Mouse (Mus musculus): ENCODE results near the gene Gm136. TPM values are rescaled to one million over a fixed set of nuclear protein-coding genes. Genes with fewer than 3 reads are reported as not detected.
"Not testable (repeated sequence)": the region's sequence is repeated elsewhere in the genome, so short reads cannot be mapped to it uniquely, and the experiment has no call there.

Gene Gm136
- polyA plus RNA-seq, 1 experiment, result not detected

GRCm38 (mm10) chr4:34777677-34778527 is 21.8 kb upstream of the Gm136 start, which contains the start of gene Smim8:
Smim8 (minus strand) TSS chr4:34778423.
- peak within 1 kb of the TSS; percentile 44 for H3K4me3 ChIP-seq (ENCODE audit: insufficient read depth, low read length)
- TF ChIP-seq CTCF (IDR thresholded peaks at IDR 0.05; ENCODE audit: extremely low read depth, insufficient read depth, low read length), result peak; percentile 59
- peak; percentile 83 for TF ChIP-seq POLR2A (IDR thresholded peaks at IDR 0.05; ENCODE audit: extremely low read depth, insufficient read depth, low read length)
- no peaks in the 10 kb centered on the region for H3K4me1 ChIP-seq (ENCODE audit: control insufficient read depth, insufficient read depth, low read length)
- peak within 1 kb of the TSS; percentile 18; the same call in 1 of the 2 replicates for H3K27ac ChIP-seq (ENCODE audit: insufficient read depth, low read length)

- Histone ChIP-seq H3K27ac (ENCODE audit: insufficient read depth, low read length) (no peak overlapping the region), H3K4me3 (ENCODE audit: insufficient read depth, low read length) (no peak overlapping the region), H3K4me1 (ENCODE audit: control insufficient read depth, insufficient read depth, low read length) (no peaks in the 10 kb centered on the region)
- TF ChIP-seq CTCF (IDR thresholded peaks at IDR 0.05; ENCODE audit: extremely low read depth, insufficient read depth, low read length) (no peak), POLR2A (IDR thresholded peaks at IDR 0.05; ENCODE audit: extremely low read depth, insufficient read depth, low read length) (no peak)
Measured at GRCm38 (mm10) chr4:34771652-34772371, 15.7 kb upstream of the Gm136 start.

GRCm38 (mm10) chr4:34749236-34749635 is 6.8 kb downstream of the Gm136 start:
- Histone ChIP-seq H3K4me3 (ENCODE audit: insufficient read depth, low read length) (no peak overlapping the region), H3K27ac (ENCODE audit: insufficient read depth, low read length) (no peak overlapping the region), H3K4me1 (ENCODE audit: control insufficient read depth, insufficient read depth, low read length) (no peaks in the 10 kb centered on the region)
- TF ChIP-seq POLR2A (IDR thresholded peaks at IDR 0.05; ENCODE audit: extremely low read depth, insufficient read depth, low read length) (no peak), CTCF (IDR thresholded peaks at IDR 0.05; ENCODE audit: extremely low read depth, insufficient read depth, low read length) (no peak)

- peaks cover 2% of the 10 kb centered on the region for H3K4me1 ChIP-seq (ENCODE audit: control insufficient read depth, insufficient read depth, low read length)
- no peak overlapping the region for H3K27ac ChIP-seq (ENCODE audit: insufficient read depth, low read length)
- TF ChIP-seq CTCF (IDR thresholded peaks at IDR 0.05; ENCODE audit: extremely low read depth, insufficient read depth, low read length), result no peak
- no peak for TF ChIP-seq POLR2A (IDR thresholded peaks at IDR 0.05; ENCODE audit: extremely low read depth, insufficient read depth, low read length)
- no peak overlapping the region for H3K4me3 ChIP-seq (ENCODE audit: insufficient read depth, low read length)
Measured at GRCm38 (mm10) chr4:34734461-34734860, 21.6 kb downstream of the Gm136 start.

- H3K4me1 ChIP-seq (ENCODE audit: control insufficient read depth, insufficient read depth, low read length); H3K27ac ChIP-seq (ENCODE audit: insufficient read depth, low read length); H3K4me3 ChIP-seq (ENCODE audit: insufficient read depth, low read length): not testable (repeated sequence)
- peak; percentile 16; the same call in 1 of the 2 replicates for TF ChIP-seq CTCF (IDR thresholded peaks at IDR 0.05; ENCODE audit: extremely low read depth, insufficient read depth, low read length)
Measured at GRCm38 (mm10) chr4:34733415-34733814, 22.6 kb downstream of the Gm136 start.

GRCm38 (mm10) chr4:34729851-34730341 is 26.2 kb downstream of the Gm136 start, which contains the start of gene Cfap206:
Cfap206 (minus strand) TSS chr4:34730206.
- peak within 1 kb of the TSS; percentile 78 for H3K4me3 ChIP-seq (ENCODE audit: insufficient read depth, low read length)
- TF ChIP-seq POLR2A (IDR thresholded peaks at IDR 0.05; ENCODE audit: extremely low read depth, insufficient read depth, low read length), result no peak
- TF ChIP-seq CTCF (IDR thresholded peaks at IDR 0.05; ENCODE audit: extremely low read depth, insufficient read depth, low read length), result no peak

GRCm38 (mm10) chr4:34725710-34726109 is 30.4 kb downstream of the Gm136 start:
- not testable (repeated sequence) for H3K4me1 ChIP-seq (ENCODE audit: control insufficient read depth, insufficient read depth, low read length); H3K4me3 ChIP-seq (ENCODE audit: insufficient read depth, low read length); H3K27ac ChIP-seq (ENCODE audit: insufficient read depth, low read length)

More at GRCm38 (mm10) chr4:34729851-34730341, 26.2 kb downstream of the Gm136 start, which contains the start of gene Cfap206:
- no peak within 1 kb of the TSS for H3K27ac ChIP-seq (ENCODE audit: insufficient read depth, low read length)
- peaks cover 2% of the 10 kb centered on the region for H3K4me1 ChIP-seq (ENCODE audit: control insufficient read depth, insufficient read depth, low read length)

- TF ChIP-seq POLR2A (IDR thresholded peaks at IDR 0.05; ENCODE audit: extremely low read depth, insufficient read depth, low read length) (no peak), CTCF (IDR thresholded peaks at IDR 0.05; ENCODE audit: extremely low read depth, insufficient read depth, low read length) (no peak)
- H3K4me3 ChIP-seq (ENCODE audit: insufficient read depth, low read length), result no peak overlapping the region
- no peak overlapping the region for H3K27ac ChIP-seq (ENCODE audit: insufficient read depth, low read length)
- H3K4me1 ChIP-seq (ENCODE audit: control insufficient read depth, insufficient read depth, low read length), result no peaks in the 10 kb centered on the region
Measured at GRCm38 (mm10) chr4:34724306-34724705, 31.8 kb downstream of the Gm136 start.

- no peak overlapping the region for H3K4me3 ChIP-seq (ENCODE audit: insufficient read depth, low read length)
- TF ChIP-seq CTCF (IDR thresholded peaks at IDR 0.05; ENCODE audit: extremely low read depth, insufficient read depth, low read length) (no peak), POLR2A (IDR thresholded peaks at IDR 0.05; ENCODE audit: extremely low read depth, insufficient read depth, low read length) (no peak)
- no peaks in the 10 kb centered on the region for H3K4me1 ChIP-seq (ENCODE audit: control insufficient read depth, insufficient read depth, low read length)
- no peak overlapping the region for H3K27ac ChIP-seq (ENCODE audit: insufficient read depth, low read length)
Measured at GRCm38 (mm10) chr4:34723186-34723585, 32.9 kb downstream of the Gm136 start.
